Mouse (Mus musculus): ENCODE data around the gene Trpt1. TPM values are rescaled to one million over a fixed set of nuclear protein-coding genes. Genes with fewer than 3 reads are reported as not detected.

The Trpt1 gene
- total RNA-seq, 2 experiments from 2014 or later = 20.4 to 24.7 TPM

DNA sequence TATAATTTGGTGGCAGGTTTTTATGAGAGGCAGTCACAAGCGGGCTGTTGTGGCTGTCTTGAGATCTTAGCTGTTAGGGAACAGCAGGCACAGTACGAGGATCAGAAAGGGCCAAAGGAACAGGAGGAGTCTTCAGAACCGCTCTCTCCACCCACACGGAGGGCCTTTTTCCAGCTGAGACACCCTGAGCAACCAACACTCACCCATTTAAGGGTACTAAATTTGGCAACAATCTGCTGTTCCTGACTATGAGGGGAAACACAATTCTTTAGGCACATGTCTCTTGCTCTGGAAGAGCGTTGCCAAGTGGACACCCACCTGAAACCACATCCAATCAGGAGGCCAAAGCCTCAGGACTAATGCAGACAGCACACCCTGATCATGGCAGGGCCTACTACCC is 33.6 kb downstream of the Trpt1 start:
- intact Hi-C loops (cut with DNase I) = loop anchor here (10.0 kb wide), 1 partner anchor 105 kb away; the partner anchor contains the start of genes Catsperz and Esrra
- peak; percentile 70 to 72 for DNase-seq (ENCODE audit: low spot score in 2 of 2)

DNA sequence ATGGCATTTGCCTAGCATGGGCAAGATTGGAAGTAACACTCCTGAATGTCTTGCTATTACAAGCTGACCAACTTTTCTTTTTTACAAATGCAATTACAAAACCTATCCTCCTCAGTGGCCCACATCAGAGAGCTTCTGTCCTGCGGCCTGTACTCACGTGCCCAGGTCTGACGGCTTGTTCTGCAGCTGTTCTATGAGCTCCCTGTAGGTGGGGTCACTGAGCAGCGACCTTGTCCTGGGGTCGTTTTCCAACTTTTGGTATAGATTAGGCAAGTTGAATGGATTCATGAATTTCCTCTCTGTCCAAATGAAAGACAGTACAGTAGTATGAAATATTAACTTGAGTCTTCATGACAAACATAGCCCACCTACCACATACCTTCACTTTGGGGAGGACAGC is 38.1 kb downstream of the Trpt1 start:
- intact Hi-C loops (cut with DNase I) = no loop called here

DNA sequence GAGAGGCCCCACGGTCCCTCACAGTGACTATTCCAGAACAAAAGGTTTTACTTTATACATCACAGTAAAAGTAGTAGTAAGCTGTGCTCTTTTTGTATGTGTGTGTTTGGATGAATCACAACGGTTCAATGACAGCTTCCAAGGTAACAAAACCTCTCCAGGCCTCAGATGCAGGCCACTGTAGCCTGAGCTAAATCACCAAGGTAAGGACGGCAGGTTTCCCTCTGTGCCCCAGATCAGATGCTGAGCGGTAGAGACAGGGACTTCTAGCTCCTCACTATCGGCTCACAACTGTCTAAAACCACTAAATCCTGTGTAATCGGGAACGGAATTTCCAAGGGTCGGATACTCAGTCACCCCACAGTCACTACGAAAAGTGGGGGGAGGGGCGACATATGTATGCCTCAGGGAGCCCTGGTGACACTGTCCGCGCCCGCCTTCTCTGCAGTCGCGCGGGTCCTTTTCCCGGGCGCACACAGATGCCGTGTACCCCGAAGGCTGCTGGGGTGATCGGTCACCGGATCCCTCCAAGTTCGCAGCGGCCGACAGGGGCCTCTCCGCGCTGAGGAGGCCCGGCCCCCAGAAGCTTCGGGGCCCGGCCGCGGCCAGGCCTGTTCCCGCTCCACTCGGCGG is 43.3 kb downstream of the Trpt1 start:
- intact Hi-C loops (cut with DNase I) = no loop called here
- peak in 1 of 2 experiments; percentile 57 for DNase-seq (ENCODE audit: low spot score in 2 of 2)

More for the DNA sequence above, 38.1 kb downstream of the Trpt1 start:
- DNase-seq (ENCODE audit: low spot score in 2 of 2) = no peak

DNA sequence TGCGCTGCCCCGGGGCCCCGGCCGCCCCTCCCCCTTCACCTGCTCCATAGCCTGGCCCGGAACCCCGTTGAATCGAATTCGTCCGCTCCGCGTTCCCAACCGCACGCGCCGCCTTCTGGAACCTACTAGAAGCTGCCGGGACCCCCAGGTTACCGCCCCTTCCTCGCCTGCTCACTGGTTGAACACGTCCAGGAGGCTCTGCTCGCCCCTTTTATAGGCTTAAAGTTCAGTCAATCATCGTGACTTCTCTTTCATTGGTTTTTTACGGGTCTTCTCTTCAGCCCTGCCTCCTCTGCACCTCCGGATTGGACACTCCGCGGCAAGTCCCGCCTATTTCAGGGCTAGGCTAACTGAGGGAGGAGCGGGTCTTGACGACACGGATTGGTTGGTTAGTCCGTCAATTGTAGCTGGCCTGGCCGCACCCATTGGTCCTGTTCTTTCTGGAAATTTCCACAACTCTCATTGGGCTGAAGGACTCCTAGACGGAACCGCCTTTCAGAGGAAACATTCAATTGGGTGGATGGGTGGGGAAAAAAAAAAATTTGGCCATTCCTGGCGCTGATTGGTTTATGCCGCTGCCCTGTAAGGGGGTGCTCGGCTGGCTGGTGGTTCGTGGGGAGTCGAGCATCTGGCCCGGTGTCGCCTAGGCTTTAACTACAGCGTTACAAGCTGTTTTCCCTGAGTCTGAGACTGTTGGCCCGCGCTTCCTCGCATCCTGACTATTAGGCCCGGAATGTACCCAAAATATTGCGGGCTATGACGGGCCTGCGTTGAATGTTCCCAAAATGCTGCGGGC is 44.1 kb downstream of the Trpt1 start, which contains the start of gene Stip1:
Stip1 (minus strand) TSS at position 127 of the 796 bp plus-strand sequence.
- DNase-seq (ENCODE audit: low spot score in 2 of 2) = peak; percentile 98 to 99
- intact Hi-C loops (cut with DNase I) = no loop called here

DNA sequence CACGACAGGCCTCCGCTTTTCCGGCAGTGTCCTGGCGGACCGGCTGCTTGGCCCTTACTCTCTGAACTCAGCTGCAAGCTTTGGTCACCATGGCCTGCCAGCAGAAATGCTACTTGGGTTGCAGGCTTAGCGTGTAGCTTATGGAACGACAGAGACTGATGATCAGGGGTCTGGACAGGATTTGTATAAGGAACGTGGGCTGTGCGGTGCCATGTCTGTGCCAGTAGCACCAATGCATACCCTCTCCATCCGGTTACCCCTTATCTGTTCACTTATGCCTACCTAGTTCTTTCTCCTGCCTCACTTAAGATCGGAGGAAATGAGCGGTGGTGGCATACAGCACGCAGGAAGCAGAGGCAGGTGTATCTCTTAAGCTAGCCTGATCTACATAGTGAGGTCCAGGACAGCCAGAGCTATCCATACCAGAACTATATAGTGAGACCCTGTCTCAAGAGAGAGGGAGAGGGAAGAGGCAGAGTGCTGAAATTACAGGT is 44.8 kb downstream of the Trpt1 start:
- intact Hi-C loops (cut with DNase I) = no loop called here
- DNase-seq (ENCODE audit: low spot score in 2 of 2) = no peak

DNA sequence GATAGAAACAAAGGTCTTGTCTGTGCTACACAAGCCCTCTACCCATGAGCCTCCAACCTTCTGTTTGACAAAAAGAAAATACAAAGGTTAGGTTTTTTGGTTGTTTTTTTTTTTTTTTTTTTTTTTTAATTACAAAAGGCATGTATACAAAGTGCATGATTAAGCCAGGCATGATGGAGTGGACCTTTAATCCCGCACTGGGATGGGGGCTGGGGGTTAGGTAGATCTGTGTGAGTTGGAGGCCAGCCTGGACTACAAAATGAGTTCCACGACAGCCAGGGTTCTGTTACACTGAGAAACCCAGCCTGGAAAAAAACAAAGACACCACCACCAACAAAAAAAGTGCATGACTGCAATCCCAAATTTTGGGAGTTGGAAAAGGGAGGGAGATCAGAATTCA is 45.2 kb downstream of the Trpt1 start:
- no peak for DNase-seq (ENCODE audit: low spot score in 2 of 2)
- intact Hi-C loops (cut with DNase I) = no loop called here

DNA sequence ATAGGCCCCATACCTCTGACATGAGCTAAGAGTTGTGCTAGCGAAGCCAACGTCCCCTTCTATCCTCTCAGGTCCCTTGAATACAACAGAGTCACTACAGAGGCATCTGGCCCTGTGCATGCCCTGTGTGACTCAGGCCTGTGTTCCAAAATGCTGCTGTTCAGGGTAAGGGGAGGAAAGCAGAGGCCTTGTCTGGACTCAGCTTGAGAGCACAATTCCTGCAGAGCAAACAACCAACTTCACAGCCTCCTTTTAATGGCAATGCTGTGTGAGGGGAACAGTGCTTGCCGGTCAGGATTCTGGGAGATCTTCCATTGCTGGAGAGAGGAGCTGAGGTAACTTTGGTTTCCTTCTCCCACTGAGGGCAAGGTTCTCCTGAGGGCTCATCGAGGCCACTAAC is 48.3 kb downstream of the Trpt1 start:
- intact Hi-C loops (cut with DNase I) = no loop called here
- no peak for DNase-seq (ENCODE audit: low spot score in 2 of 2)

DNA sequence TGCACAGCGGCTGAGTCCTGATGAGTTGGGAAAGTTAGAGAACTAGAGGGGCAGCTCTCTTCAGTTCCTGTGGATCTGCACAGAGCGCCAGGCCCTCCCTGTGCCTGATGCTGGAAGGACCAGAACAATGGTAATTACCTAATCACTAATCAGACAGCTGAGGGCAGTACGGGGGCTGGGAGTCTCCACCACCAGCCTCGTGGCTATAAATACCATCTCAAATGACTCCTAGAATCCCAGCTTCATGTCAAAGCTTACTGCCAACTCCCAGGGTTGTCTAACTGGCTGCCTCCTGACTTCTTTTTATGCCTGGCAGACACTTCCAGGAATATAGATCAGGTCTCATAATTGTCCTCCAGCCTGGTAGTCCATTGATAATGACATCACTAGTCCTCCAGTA is 48.8 kb downstream of the Trpt1 start:
- DNase-seq (ENCODE audit: low spot score in 2 of 2) = no peak
- intact Hi-C loops (cut with DNase I) = no loop called here

Other genes with a start within 250 kb of the Trpt1 start
- 10 to 100 TPM; 29.6 to 45.4 TPM for gene Rps6ka4, start 155.5 kb upstream of the Trpt1 start, total RNA-seq (2021)
- gene Ccdc88b, start 137.9 kb upstream of the Trpt1 start, total RNA-seq (2021) = 1 to 10 TPM; 2.3 to 3.7 TPM
- gene Trmt112, start 86.4 kb upstream of the Trpt1 start, total RNA-seq (2021) = 10 to 100 TPM; 39.8 to 48.2 TPM
- gene Prdx5, start 86.0 kb upstream of the Trpt1 start, total RNA-seq (2021) = 100 to 1,000 TPM; 341 to 382 TPM
- gene Esrra, start 74.3 kb upstream of the Trpt1 start, total RNA-seq (2021) = 10 to 100 TPM; 60.6 to 66.4 TPM
- gene Catsperz, start 70.8 kb upstream of the Trpt1 start, total RNA-seq (2021) = 10 to 100 TPM; 23.8 to 30.8 TPM
- 10 to 100 TPM; 34.9 to 37.0 TPM for gene Kcnk4, start 61.6 kb upstream of the Trpt1 start, total RNA-seq (2021)
- gene Bad, start 54.3 kb upstream of the Trpt1 start, total RNA-seq (2021) = 10 to 100 TPM; 36.6 to 42.6 TPM
- gene Gpr137, start 53.7 kb upstream of the Trpt1 start, total RNA-seq (2021) = 100 to 1,000 TPM in 1 of 2 experiments, 10 to 100 TPM in 1; 94.1 to 108 TPM
- 10 to 100 TPM; 51.5 to 55.6 TPM for gene Ppp1r14b, start 21.2 kb upstream of the Trpt1 start, total RNA-seq (2021)
- 10 to 100 TPM in 1 of 2 experiments, 1 to 10 TPM in 1; 9.7 to 12.5 TPM for gene Plcb3, start 19.7 kb upstream of the Trpt1 start, total RNA-seq (2021)
- gene Fkbp2, start 15.6 kb upstream of the Trpt1 start, total RNA-seq (2021) = 100 to 1,000 TPM; 102 to 103 TPM
- 100 to 1,000 TPM in 1 of 2 experiments, 10 to 100 TPM in 1; 88.0 to 104 TPM for gene Vegfb, start 8.5 kb upstream of the Trpt1 start, total RNA-seq (2021)
- 10 to 100 TPM; 22.9 to 28.1 TPM for gene Dnajc4, start 3.6 kb upstream of the Trpt1 start, total RNA-seq (2021)
- 10 to 100 TPM; 12.5 to 16.8 TPM for gene Nudt22, start within 50 bp of the Trpt1 start, total RNA-seq (2021)
- gene Fermt3, start 23.3 kb downstream of the Trpt1 start, total RNA-seq (2021) = 1 to 10 TPM; 3.7 to 4.9 TPM
- gene Stip1, start 43.8 kb downstream of the Trpt1 start, total RNA-seq (2021) = 100 to 1,000 TPM; 179 to 201 TPM
- gene Macrod1, start 60.7 kb downstream of the Trpt1 start, total RNA-seq (2021) = 10 to 100 TPM; 14.1 to 17.6 TPM
- gene Flrt1, start 109.6 kb downstream of the Trpt1 start, total RNA-seq (2021) = 10 to 100 TPM; 36.2 to 41.7 TPM
- gene Otub1, start 210.2 kb downstream of the Trpt1 start, total RNA-seq (2021) = 100 to 1,000 TPM; 253 to 285 TPM
- 1,000 to 10,000 TPM in 1 of 2 experiments, 100 to 1,000 TPM in 1; 989 to 1,090 TPM for gene Cox8a, start 221.5 kb downstream of the Trpt1 start, total RNA-seq (2021)
- gene Naa40, start 245.1 kb downstream of the Trpt1 start, total RNA-seq (2021) = 10 to 100 TPM; 26.5 to 42.4 TPM

All from left cerebral cortex, postnatal 36 days (tissue).